Comparison of ENCODE assay signal across 14 mouse cellular contexts in genomic region chr17:34934830-34935229, GRCm38 (mm10). TPM values are rescaled to one million over a fixed set of nuclear protein-coding genes. Genes with fewer than 3 reads are reported as not detected.
DNase-seq lines count a peak whose midpoint lies in the region; ATAC-seq and TF ChIP-seq lines count a peak whose summit lies in the region.
"Had no signal": no experiment of that assay in that cellular context is flagged by ENCODE, and none has a peak within 500 bp of the region (broad histone marks: within the 10 kb centered on the region; RNA-seq: fewer than 3 reads in every experiment).

No protein-coding gene starts in this region.

- H3K9ac ChIP-seq in lung, postnatal 0 days (replicated peaks; ENCODE audit: low read depth) = no peak overlapping the region
- peak overlapping the region; percentile 53 for H3K9ac ChIP-seq in intestine, embryonic 16.5 days (ENCODE audit: low read depth, low read length)

- H3K9me3 ChIP-seq in lung, postnatal 0 days (ENCODE audit: low read length) = no peaks in the 10 kb centered on the region
- H3K9me3 ChIP-seq in intestine, embryonic 16.5 days (ENCODE audit: control insufficient read depth, low read length) = no peaks in the 10 kb centered on the region

- peak; percentile 59 for DNase-seq in lung, postnatal 0 days (ENCODE audit: low spot score)
- no peak for DNase-seq in lung, adult 18-20 months
- no peak for DNase-seq in thymus, postnatal 14 days
- no peak for DNase-seq in layer of hippocampus, postnatal 36 days
- DNase-seq: cerebellum, adult 2 months; gastrocnemius, postnatal 14 days; thymus, postnatal 36 days had no signal

- no peak overlapping the region for H3K4me2 ChIP-seq in lung, postnatal 0 days (replicated peaks; ENCODE audit: low read depth, low read length)
- H3K4me2 ChIP-seq in intestine, embryonic 16.5 days (ENCODE audit: low read depth, low read length) = peak overlapping the region; percentile 42

- H3K4me3 ChIP-seq in lung, postnatal 0 days (ENCODE audit: low read depth, low read length) = no peak overlapping the region
- H3K4me3 ChIP-seq in intestine, embryonic 16.5 days (ENCODE audit: low read length) = peak overlapping the region; percentile 15; the same call in 1 of the 2 replicates
- no peak overlapping the region for H3K4me3 ChIP-seq in macrophage (ENCODE audit: inconsistent target)

- H3K79me2 ChIP-seq in macrophage (ENCODE audit: inconsistent target) = peaks cover 48% of the 10 kb centered on the region

- no peak for ATAC-seq in lung, postnatal 0 days
- ATAC-seq in granulocyte monocyte progenitor cell, adult 5-6 weeks (replicated peaks; ENCODE audit: poor library complexity, severe bottlenecking) = peak; percentile 15; the same call in 1 of the 2 replicates
- ATAC-seq in intestine, embryonic 16.5 days = no peak
- ATAC-seq in erythroid progenitor cell, adult 5-6 weeks (replicated peaks; ENCODE audit: low FRiP score, poor library complexity, severe bottlenecking) = no peak
- ATAC-seq: midbrain, embryonic 16.5 days had no signal

- WGBS in lung, postnatal 0 days = 39% methylated on average over 8 of the region's 8 CpGs
- WGBS in intestine, embryonic 16.5 days = 48% methylated on average over 8 of the region's 8 CpGs
- 37% methylated on average over 8 of the region's 8 CpGs for WGBS in macrophage (ENCODE audit: missing documents)

- H3K27me3 ChIP-seq in lung, postnatal 0 days (replicated peaks; ENCODE audit: insufficient read depth, low read length) = no peaks in the 10 kb centered on the region
- H3K27me3 ChIP-seq in intestine, embryonic 16.5 days (replicated peaks; ENCODE audit: control insufficient read depth, insufficient read depth, low read length) = no peaks in the 10 kb centered on the region

- TF ChIP-seq CTCF in lung, postnatal 0 days (IDR thresholded peaks at IDR 0.05) = no peak

- H3K36me3 ChIP-seq in lung, postnatal 0 days (ENCODE audit: insufficient read depth, low read length) = 0 out of 2 replicates have a peak, but pooled peaks cover 2% of the 10 kb centered on the region
- peaks cover 13% of the 10 kb centered on the region for H3K36me3 ChIP-seq in intestine, embryonic 16.5 days (ENCODE audit: control insufficient read depth, insufficient read depth, low read length)
- peaks cover 41% of the 10 kb centered on the region for H3K36me3 ChIP-seq in macrophage (ENCODE audit: inconsistent target)

- TF ChIP-seq EP300 in lung, postnatal 0 days (IDR thresholded peaks at IDR 0.05) = peak; percentile 35; the same call in 1 of the 2 replicates

- no peak overlapping the region for H3K27ac ChIP-seq in lung, postnatal 0 days (ENCODE audit: low read length)
- no peak overlapping the region for H3K27ac ChIP-seq in intestine, embryonic 16.5 days (ENCODE audit: low read length)
- H3K27ac ChIP-seq in macrophage = 0 out of 2 replicates have a peak overlapping the region, but pooled peaks have one; percentile 15

- peaks cover 7% of the 10 kb centered on the region; the same call in 1 of the 2 replicates for H3K4me1 ChIP-seq in lung, postnatal 0 days (ENCODE audit: insufficient read depth, low read depth, low read length)
- H3K4me1 ChIP-seq in intestine, embryonic 16.5 days (ENCODE audit: control insufficient read depth, insufficient read depth, low read length) = peaks cover 18% of the 10 kb centered on the region

RNA-seq across cellular contexts. Expression of gene Neu1, which starts 3.8 kb away (rescaled TPM):
- polyA plus RNA-seq in lung, postnatal 0 days (2015; fragmentation: Nextera tagmentation; extraction: Ambion mirVana) = 31.9 and 34.2 TPM in 2 replicates
- 30.3 and 35.3 TPM in 2 replicates for total RNA-seq in granulocyte monocyte progenitor cell, adult 5-6 weeks (2014; fragmentation: Nextera tagmentation)
- 27.0 and 32.4 TPM in 2 replicates for total RNA-seq in granulocyte monocyte progenitor cell, adult 5-6 weeks (2017)
- polyA plus RNA-seq in intestine, embryonic 16.5 days (2015; fragmentation: Nextera tagmentation; extraction: Ambion mirVana) = 226 and 301 TPM in 2 replicates
- total RNA-seq in macrophage (2018; cell fraction: chromatin; rRNA removed) = 100 to 1,000 TPM in 2 of 26 experiments, 10 to 100 TPM in 24; 18.6 to 132 (median 75.7) TPM
- 100 to 1,000 TPM in 4 of 26 experiments, 10 to 100 TPM in 22; 67.2 to 110 (median 89.2) TPM for total RNA-seq in macrophage (2018; cell fraction: cytosol; rRNA removed)
- 100 to 1,000 TPM in 21 of 26 experiments, 10 to 100 TPM in 5; 35.8 to 170 (median 138) TPM for total RNA-seq in macrophage (2018; cell fraction: nucleus; rRNA removed)
- 80.3 to 98.8 TPM (median 81.2 TPM) in 3 replicates for polyA plus RNA-seq in macrophage (2018)
- total RNA-seq in erythroid progenitor cell, adult 5-6 weeks (2015; ENCODE audit: low replicate concordance) = 3.8 and 5.0 TPM in 2 replicates
- total RNA-seq in erythroid progenitor cell, adult 5-6 weeks (2017; ENCODE audit: low replicate concordance) = 3.9 and 5.1 TPM in 2 replicates
- total RNA-seq in layer of hippocampus, postnatal 36 days (2021) = 10 to 100 TPM; 37.6 to 41.2 TPM

RNA-seq across cellular contexts. Expression of gene Slc44a4, which starts 20.6 kb away (rescaled TPM):
- 7.0 and 7.3 TPM in 2 replicates for polyA plus RNA-seq in lung, postnatal 0 days (2015; fragmentation: Nextera tagmentation; extraction: Ambion mirVana)
- total RNA-seq in granulocyte monocyte progenitor cell, adult 5-6 weeks (2014; fragmentation: Nextera tagmentation) = 0.41 TPM in 1 of 2 replicates, not detected in the other
- total RNA-seq in granulocyte monocyte progenitor cell, adult 5-6 weeks (2017) = 0.78 and 1.8 TPM in 2 replicates
- 108 and 134 TPM in 2 replicates for polyA plus RNA-seq in intestine, embryonic 16.5 days (2015; fragmentation: Nextera tagmentation; extraction: Ambion mirVana)
- total RNA-seq in macrophage (2018; cell fraction: chromatin; rRNA removed) = not detected
- not detected for total RNA-seq in macrophage (2018; cell fraction: cytosol; rRNA removed)
- total RNA-seq in macrophage (2018; cell fraction: nucleus; rRNA removed) = not detected
- polyA plus RNA-seq in macrophage (2018) = not detected in 3 replicates
- total RNA-seq in erythroid progenitor cell, adult 5-6 weeks (2015; ENCODE audit: low replicate concordance) = not detected in 2 replicates
- not detected in 2 replicates for total RNA-seq in erythroid progenitor cell, adult 5-6 weeks (2017; ENCODE audit: low replicate concordance)
- under 1 TPM in 1 of 2 experiments, not detected in 1; 0.28 TPM for total RNA-seq in layer of hippocampus, postnatal 36 days (2021)

RNA-seq across cellular contexts. Expression of gene Hspa1b, which starts 24.2 kb away (rescaled TPM):
- 0.35 and 0.50 TPM in 2 replicates for polyA plus RNA-seq in lung, postnatal 0 days (2015; fragmentation: Nextera tagmentation; extraction: Ambion mirVana)
- total RNA-seq in granulocyte monocyte progenitor cell, adult 5-6 weeks (2014; fragmentation: Nextera tagmentation) = 11.4 and 13.9 TPM in 2 replicates
- total RNA-seq in granulocyte monocyte progenitor cell, adult 5-6 weeks (2017) = 67.7 and 68.3 TPM in 2 replicates
- 0.22 and 0.24 TPM in 2 replicates for polyA plus RNA-seq in intestine, embryonic 16.5 days (2015; fragmentation: Nextera tagmentation; extraction: Ambion mirVana)
- 10 to 100 TPM in 1 of 26 experiments, 1 to 10 TPM in 23, under 1 TPM in 2; 0.33 to 11.3 (median 3.9) TPM for total RNA-seq in macrophage (2018; cell fraction: chromatin; rRNA removed)
- 10 to 100 TPM in 9 of 26 experiments, 1 to 10 TPM in 16, under 1 TPM in 1; 0.90 to 24.8 (median 7.7) TPM for total RNA-seq in macrophage (2018; cell fraction: cytosol; rRNA removed)
- 10 to 100 TPM in 6 of 26 experiments, 1 to 10 TPM in 19, under 1 TPM in 1; 0.39 to 52.2 (median 6.9) TPM for total RNA-seq in macrophage (2018; cell fraction: nucleus; rRNA removed)
- 0.57 to 1.2 TPM (median 0.69 TPM) in 3 replicates for polyA plus RNA-seq in macrophage (2018)
- total RNA-seq in erythroid progenitor cell, adult 5-6 weeks (2015; ENCODE audit: low replicate concordance) = 2.5 and 4.0 TPM in 2 replicates
- 1.0 and 3.3 TPM in 2 replicates for total RNA-seq in erythroid progenitor cell, adult 5-6 weeks (2017; ENCODE audit: low replicate concordance)
- 10 to 100 TPM; 28.0 to 35.6 TPM for total RNA-seq in layer of hippocampus, postnatal 36 days (2021)

RNA-seq across cellular contexts. Expression of gene Gm20481, which starts 34.9 kb away (rescaled TPM):
- not detected in 2 replicates for polyA plus RNA-seq in lung, postnatal 0 days (2015; fragmentation: Nextera tagmentation; extraction: Ambion mirVana)
- not detected in 2 replicates for total RNA-seq in granulocyte monocyte progenitor cell, adult 5-6 weeks (2014; fragmentation: Nextera tagmentation)
- 0.34 and 1.4 TPM in 2 replicates for total RNA-seq in granulocyte monocyte progenitor cell, adult 5-6 weeks (2017)
- polyA plus RNA-seq in intestine, embryonic 16.5 days (2015; fragmentation: Nextera tagmentation; extraction: Ambion mirVana) = not detected in 2 replicates
- not detected for total RNA-seq in macrophage (2018; cell fraction: chromatin; rRNA removed)
- under 1 TPM in 6 of 26 experiments, not detected in 20; 0.28 to 0.61 (median 0.46) TPM for total RNA-seq in macrophage (2018; cell fraction: cytosol; rRNA removed)
- not detected for total RNA-seq in macrophage (2018; cell fraction: nucleus; rRNA removed)
- polyA plus RNA-seq in macrophage (2018) = not detected in 3 replicates
- not detected in 2 replicates for total RNA-seq in erythroid progenitor cell, adult 5-6 weeks (2015; ENCODE audit: low replicate concordance)
- not detected in 2 replicates for total RNA-seq in erythroid progenitor cell, adult 5-6 weeks (2017; ENCODE audit: low replicate concordance)
- not detected for total RNA-seq in layer of hippocampus, postnatal 36 days (2021)
- total RNA-seq: gastrocnemius, postnatal 14 days had no signal
- polyA plus RNA-seq: cerebellum, adult 2 months; intestine, embryonic 14.5 days; limb, embryonic 14.5 days; midbrain, embryonic 16.5 days had no signal

RNA-seq across cellular contexts. Expression of gene Ehmt2, which starts 36.6 kb away (rescaled TPM):
- 28.7 and 35.6 TPM in 2 replicates for polyA plus RNA-seq in lung, postnatal 0 days (2015; fragmentation: Nextera tagmentation; extraction: Ambion mirVana)
- total RNA-seq in granulocyte monocyte progenitor cell, adult 5-6 weeks (2014; fragmentation: Nextera tagmentation) = 78.2 and 87.0 TPM in 2 replicates
- 90.9 and 120 TPM in 2 replicates for total RNA-seq in granulocyte monocyte progenitor cell, adult 5-6 weeks (2017)
- 59.8 and 61.9 TPM in 2 replicates for polyA plus RNA-seq in intestine, embryonic 16.5 days (2015; fragmentation: Nextera tagmentation; extraction: Ambion mirVana)
- total RNA-seq in macrophage (2018; cell fraction: chromatin; rRNA removed) = 100 to 1,000 TPM; 163 to 755 (median 449) TPM
- total RNA-seq in macrophage (2018; cell fraction: cytosol; rRNA removed) = 100 to 1,000 TPM in 12 of 26 experiments, 10 to 100 TPM in 14; 65.9 to 135 (median 97.1) TPM
- total RNA-seq in macrophage (2018; cell fraction: nucleus; rRNA removed) = 100 to 1,000 TPM; 118 to 294 (median 219) TPM
- polyA plus RNA-seq in macrophage (2018) = 59.6 to 100 TPM (median 69.3 TPM) in 3 replicates
- 15.1 and 28.5 TPM in 2 replicates for total RNA-seq in erythroid progenitor cell, adult 5-6 weeks (2015; ENCODE audit: low replicate concordance)
- 7.0 and 8.3 TPM in 2 replicates for total RNA-seq in erythroid progenitor cell, adult 5-6 weeks (2017; ENCODE audit: low replicate concordance)
- total RNA-seq in layer of hippocampus, postnatal 36 days (2021) = 100 to 1,000 TPM; 175 to 182 TPM

Comparison
In these comparisons a context has a peak if more than half of its experiments do, and no peak if none do; other contexts are left out.
1. RNA of gene Neu1, which starts 3.8 kb away (total RNA-seq): 37.6 to 41.2 TPM in layer of hippocampus, postnatal 36 days and 27.0 to 35.3 TPM in granulocyte monocyte progenitor cell, adult 5-6 weeks; 3.8 to 5.1 TPM in erythroid progenitor cell, adult 5-6 weeks; every median in the first group is over 4 times any median in the second.